Mouse (Mus musculus): ENCODE data around the gene Peli3.

Peli3 gene

DNA sequence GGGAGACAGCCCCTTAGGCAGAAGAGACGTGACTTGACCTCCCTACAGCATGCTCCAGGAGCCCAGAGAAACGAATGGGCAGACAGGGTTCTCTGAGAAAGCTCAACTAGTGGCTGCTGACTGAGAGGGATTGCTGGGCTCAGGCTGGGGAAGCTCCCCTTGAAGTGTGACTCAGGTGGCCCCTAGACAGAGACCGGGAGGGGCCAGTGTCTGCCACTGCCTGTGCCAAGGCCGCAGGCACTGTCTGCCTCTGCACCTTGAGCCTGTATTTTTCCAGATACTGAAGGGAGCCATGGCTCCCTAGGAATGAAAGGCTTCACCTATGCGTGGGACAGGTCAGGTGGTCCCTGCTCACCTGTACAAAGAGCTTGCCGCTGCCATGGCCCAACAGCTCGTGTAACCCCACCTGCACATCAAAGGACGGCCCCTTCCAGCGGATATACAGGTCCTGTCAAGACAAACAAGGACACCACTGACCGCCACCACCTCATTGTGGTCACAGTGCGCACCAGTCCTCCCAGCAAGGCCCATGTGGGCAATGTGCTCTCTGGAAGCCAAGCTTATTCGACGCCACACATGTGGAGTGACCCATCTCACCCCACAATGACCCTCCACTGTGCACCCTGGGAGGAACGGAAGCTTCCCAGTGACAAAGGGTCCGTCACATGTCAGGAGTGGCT, 26.9 kb downstream of the Peli3 start:
- no peak for DNase-seq (ENCODE audit: low read depth, low spot score)

DNA sequence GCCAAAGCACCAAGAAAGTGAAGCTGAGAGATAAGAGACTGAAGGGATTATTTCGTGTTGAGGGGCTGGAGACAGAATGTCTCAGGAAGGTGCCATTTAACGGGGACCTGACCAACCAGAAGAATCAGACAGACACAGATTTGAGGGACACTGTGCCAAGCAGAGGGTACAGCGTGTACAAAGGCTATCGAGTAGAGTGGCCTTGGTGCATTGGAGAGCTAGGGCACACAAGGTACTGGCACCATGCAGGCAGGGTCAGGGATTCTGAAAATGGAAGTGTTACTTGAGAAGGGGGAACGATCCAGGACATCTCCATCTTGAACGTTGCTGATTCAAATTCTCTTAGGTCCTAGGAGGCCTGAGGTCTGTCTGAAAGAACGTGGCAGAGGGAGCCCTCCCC, 33.6 kb downstream of the Peli3 start:
- DNase-seq (ENCODE audit: low read depth, low spot score) = no peak

DNA sequence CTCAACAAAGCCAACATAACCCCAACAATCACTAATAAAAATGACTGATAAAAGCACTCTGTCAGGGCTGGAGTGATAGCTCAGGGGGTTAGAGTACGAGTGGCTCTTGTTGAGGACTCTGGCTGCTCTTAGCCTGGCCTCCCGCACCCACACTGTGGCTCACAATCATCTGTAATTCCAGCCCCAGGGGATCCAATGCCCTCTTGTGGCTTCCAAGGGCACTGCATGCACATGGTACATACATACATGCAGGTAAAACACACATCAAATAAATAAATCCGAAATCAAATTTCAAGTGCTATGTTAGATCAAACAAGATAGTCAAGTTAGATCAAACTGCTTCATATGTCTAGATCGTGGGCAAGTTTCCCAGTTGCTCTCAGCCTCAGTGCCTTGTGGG, 34.8 kb downstream of the Peli3 start:
- DNase-seq (ENCODE audit: low read depth, low spot score) = no peak

DNA sequence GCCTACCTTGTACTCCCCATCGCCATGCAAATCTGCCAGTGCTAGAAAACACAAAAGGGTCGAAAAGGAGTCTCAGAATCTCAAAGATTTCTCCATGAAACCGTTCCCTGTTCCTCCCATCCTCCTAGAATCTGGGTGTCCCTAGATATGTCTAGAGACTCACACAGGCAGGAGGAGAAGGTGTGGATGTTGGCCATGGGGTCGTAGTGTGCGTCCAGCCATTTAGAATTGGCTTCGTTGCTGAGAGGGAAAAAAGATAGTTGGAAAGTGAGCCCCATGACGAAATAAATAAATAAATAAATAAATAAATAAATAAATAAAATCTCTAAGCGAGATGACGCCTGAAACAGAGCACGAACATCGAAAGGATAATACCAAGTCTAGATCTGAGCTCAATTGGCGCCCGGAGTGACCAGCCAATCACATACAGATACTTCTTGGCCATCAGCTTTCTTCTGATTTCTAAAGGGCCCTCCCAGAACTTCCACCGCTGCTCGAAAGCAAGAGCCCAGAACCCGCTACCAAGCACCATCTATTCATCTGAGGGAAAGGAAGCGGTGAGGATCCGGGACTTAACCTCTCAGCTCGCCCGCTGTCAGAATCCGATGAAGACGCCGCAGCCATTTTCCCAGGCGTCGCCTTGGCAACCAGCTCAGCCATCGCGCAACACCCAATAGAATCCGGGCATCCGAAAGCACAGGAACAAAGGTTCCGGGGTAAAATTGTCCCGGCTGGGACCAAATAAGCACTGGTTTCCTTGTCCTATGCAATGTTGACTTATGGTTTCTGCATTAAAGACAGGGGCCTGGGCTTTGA, 36.7 kb downstream of the Peli3 start, which contains the start of gene Bbs1:
Bbs1 (minus strand) TSS at position 650 of the 816 bp plus-strand sequence.
- DNase-seq (ENCODE audit: low read depth, low spot score) = peak; percentile 75

DNA sequence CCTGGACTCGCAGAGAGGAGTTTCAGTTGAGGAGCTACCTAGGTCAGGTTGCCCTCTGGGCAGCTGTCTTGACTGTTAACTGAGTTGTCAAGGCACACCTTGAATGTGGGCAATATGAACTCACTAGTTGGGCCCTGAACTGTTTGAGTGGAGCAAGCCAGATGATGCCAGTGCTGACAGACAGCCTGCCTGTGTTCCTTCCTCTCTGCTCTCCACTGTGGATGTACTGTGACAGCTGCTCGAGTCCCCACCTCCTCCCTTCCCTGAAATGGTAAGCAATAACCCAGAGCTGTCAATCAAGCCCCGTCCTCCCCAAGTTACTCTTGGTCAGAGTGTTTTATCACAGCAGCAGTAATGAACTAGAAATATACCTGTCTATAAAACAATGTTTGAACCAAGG, 43.0 kb downstream of the Peli3 start:
- DNase-seq (ENCODE audit: low read depth, low spot score) = no peak

DNA sequence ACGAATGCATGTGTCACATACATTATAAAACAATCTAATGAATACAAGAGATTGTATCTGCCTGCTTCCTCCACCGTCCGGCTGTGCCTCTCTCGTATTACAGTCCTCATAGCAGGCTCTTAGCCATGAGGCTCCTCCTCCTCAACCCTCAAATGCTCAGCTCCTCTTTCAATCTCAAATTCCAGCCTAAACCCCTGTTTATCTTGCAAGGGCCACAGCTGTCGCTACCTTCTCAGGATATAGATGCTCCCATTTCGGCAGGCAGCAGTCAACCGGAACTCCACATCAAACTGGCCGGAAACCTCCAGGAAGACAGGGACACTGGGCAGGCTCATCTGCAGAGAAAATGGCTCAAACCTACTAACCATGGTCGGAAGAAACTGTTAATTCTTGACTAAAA, 44.0 kb downstream of the Peli3 start:
- DNase-seq (ENCODE audit: low read depth, low spot score) = no peak

DNA sequence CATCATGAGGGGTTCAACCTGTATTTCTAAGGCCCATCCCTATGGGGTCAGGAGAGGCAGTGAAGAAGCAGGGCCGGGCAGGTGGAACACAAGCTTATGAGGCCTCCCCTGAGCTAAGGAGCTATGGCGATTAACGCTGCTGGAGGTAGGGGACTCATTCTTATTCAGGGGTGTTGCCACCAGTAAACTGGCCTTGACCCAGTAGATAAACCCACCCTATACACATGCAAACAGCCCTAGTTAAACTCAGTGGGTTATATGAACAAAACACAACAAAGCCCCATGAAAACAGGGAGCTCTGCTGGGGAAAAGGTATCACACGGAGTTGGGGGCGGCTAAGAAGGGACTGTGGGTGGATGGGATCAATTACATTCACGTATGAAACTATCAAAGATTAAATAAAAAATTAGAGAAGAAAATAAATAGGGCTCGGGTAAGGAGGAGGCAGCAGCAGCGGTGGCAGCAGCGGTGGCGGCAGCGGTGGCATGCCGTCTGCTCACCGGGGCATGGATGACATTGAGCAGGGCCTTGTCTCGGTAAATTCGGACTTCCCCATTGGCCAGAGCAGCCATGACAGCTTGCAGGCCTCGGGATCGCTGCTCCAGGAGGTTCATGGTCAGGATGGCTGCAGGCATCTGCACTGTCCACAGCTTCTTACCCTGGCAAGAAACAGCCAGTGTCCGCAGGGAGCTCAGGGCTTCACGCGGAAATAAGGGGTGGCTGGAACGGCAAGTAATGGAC, 46.0 kb downstream of the Peli3 start:
- DNase-seq (ENCODE audit: low read depth, low spot score) = no peak

DNA sequence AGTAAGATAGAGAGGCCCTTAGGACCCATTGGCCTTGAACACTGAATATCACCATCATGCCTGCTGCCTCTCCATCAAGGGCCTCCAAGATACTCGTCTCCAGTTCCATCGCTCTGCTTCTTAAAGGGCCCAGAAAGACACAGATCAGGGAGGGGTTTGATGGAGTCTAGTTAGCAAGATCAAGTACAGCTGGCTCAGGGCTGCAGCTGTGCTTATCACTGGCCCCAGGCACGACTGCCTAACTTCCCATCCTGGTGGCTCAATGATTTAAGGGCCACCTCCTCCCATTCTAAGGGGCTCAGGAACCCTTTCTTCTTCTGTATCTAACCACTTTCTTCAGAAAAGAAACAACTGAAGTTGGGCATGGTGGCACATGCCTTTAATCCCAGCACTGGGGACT, 51.1 kb downstream of the Peli3 start:
- no peak for DNase-seq (ENCODE audit: low read depth, low spot score)

DNA sequence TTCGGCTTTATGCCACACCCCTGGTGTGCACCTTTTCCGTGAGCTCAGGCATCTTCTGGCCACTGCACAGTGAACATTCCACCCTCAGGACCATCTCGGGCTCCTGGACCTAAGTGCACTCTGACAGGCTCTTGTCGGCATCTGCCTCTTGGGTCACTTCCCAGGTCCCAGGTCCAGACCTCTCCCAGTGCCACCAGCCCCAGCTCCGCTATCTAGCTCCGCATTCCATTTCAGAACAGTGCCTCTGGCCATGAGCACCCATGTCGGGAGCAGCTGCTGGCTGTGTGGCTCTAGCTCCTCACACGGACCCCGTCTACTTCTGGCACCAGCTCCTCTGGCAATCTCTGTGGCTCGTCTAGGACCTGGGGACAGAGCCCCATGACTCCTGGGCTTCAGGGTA, 53.1 kb downstream of the Peli3 start:
- DNase-seq (ENCODE audit: low read depth, low spot score) = no peak

DNA sequence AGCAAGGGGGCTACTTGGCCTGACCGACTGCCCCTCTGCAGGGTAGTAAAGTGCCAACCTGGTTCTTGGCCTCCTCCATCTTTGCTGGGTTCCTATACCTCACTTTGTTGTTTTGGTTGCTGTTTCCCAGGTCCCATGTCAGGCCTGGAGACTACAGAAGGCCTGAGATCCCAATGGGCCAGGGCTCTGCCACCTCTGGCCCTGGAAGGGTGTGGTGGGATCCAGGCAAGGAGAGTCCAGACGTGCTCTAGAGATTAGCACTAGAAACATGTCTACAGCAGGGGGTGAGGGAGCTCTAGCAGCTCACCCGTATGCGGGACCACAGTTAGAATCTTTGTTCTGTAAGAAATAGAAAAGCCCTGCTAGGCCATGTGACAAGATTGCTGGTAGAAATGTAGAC, 59.0 kb downstream of the Peli3 start:
- DNase-seq (ENCODE audit: low read depth, low spot score) = no peak

Data from telencephalon, adult 2 months (tissue).